Mouse (Mus musculus): ENCODE results near the gene Josd2.

The Josd2 gene

DNA sequence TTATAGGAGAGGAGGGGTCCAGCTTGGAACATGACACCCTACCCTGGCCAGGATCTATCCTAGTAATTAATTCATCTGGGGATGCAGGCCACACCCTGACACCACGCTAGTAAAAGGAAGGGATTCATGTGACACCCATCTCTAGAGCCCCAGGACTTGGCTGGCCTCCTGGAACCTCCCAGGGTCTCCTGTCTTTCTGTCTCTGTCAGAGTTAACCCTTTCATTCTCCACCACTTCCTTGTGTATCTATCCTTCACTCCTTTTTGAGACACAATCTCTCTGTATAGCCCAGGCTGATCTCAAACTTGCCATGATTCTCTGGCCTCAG lies 4.7 kb downstream of the Josd2 start:
- DNase-seq = no peak

DNA sequence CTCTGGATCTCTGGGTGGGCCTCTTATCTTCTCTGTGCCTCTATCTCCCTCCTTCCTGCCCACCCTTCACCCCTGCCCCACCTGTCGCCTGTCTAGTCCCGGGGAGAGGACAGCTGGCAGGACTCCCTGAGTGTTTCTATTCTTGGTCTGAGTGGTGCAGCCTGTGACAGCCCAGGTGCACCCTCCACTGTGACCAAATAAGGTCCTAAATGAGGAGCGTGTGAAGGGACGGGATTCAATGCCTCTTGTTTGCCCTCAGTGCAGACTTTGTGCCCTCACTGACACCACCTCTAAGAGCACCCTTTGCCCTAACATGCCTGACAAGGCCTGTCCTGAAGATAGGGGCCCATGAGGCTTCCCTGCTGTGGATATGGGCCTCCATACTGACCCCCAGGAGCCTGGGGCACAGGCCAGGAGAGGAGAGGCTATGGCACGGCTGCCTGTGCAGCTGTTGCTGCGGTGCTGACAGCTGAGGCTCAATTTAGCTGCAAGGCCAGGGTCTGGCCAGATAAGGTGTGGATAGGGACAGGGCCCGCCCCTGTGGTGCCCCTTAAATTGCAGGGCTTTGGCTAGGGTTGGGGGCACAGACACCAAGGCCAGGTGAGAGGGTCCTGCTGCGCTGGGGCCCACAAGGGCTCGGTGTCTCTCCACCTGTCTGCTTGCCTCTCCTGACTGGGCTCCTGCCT lies 5.3 kb downstream of the Josd2 start:
- no peak for DNase-seq

DNA sequence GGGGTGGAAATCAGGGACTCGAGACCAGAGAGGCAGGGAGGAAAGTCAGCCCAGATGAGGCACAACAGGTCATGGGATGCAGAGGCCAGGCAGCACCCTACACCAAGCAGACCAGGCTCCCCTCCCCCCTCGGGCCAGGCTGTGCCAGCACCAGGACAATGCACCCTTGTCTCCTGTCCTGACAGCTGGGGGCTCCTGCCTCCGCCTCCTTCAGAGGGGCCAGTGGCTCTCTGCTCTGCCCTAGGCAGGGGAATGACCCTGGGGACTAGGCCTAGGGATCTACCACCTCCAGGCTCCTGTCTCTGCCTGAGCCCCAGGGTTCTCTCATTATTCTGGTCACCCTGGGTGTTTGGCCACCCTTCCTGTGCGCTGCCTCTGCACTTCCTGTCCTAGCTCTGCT lies 6.6 kb downstream of the Josd2 start:
- no peak for DNase-seq

DNA sequence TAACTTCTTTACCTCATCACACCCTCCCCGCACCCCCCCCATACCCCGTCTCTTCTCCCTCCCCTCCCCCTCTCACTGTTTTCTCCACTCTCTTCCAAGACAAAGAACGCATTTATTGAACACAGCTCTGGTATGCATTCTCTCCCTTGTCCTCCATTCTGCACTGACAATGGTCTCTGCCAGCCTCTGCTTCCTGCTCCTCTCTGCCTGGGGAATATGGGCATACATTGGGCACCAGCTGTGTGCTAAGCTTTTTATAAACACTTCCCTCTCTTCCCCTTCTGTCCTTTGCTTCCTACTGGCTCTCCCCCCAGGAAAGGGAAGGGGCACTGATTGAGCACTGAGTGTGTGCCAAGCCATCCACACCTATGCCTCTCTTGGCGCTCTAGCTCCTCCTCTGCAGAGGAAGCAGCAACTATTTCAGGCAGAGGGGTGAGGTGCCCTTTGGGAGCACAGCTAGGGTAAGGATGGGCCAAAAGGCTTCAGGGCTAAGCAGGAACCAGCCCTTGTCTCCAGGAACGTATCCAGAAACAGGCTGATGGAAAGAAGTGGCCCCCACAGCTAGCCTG lies 7.3 kb downstream of the Josd2 start:
- no peak for DNase-seq

DNA sequence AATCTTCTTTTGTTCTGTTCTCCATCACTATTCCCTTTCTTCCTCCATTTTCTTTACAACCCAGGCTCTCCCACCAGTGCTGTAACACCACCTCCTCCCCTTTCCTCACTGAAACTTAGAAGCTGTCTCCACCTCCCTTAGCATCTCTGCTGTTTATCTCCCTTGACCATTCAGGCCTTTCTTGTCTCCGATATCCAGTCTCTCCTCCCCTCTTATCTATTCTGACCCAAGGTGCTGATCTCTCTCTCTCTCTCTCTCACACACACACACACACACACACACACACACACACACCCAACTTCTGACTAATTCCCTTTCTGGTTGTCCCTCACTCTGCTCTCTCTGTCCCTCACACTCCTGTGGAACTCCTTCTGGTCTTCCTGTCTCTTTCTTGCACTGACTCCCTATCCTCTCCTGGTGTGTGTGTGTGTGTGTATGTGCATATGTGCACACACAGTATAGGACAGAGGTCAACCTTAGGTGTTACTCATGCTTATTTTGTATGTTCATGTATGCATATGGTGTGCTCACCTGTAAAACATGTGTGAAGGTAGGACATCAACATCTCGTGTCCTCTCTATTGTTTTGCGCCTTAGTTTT lies 15.2 kb downstream of the Josd2 start:
- DNase-seq = no peak

DNA sequence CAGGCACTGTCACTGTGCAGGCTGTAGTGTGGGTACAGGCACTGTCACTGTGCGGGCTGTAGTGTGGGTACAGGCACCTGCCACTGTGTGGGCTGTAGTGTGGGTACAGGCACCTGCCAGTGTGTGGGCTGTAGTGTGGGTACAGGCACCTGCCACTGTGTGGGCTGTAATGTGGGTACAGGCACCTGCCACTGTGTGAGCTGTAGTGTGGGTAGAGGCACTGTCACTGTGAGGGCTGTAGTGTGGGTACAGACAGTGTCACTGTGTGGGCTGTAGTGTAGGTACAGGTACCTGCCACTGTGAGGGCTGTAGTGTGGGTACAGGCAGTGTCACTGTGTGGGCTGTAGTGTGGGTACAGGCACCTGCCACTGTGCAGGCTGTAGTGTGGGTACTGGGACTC lies 16.3 kb downstream of the Josd2 start:
- DNase-seq = no peak

DNA sequence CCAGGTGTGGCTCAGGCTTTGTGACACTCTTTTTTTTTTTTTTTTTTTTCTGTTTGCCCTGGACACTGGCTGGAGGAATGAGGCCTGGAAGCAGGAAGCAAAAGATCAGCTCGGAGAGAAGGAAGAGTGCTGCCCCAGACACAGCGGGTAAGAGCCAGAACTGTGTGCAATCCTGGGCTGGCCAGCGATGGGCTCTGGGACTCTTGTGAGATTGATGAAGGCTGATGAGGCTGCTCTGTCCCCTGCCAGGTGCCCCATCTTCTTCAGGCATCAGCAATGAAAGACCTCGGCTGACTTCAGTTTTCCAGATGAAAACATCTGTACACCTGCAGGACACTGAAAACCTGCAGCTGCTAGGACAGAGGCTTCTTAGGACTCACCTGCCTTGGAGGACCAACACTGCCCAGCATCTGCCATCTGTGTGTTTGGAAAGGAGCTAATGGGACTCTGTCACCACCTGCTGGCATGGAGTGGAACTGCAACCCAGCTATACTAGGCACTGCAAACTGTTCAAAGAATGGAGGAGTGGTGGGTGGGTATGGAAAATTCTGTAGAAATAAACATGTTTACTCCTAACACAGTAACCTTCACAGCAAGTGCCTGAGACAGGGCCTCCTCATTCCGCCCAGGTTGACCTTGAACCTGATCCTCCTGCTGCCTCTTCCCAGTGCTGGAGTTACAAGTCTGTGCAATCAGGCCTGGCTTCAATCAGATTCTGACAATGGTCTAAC lies 17.2 kb downstream of the Josd2 start:
- peak; percentile 67 to 71 for DNase-seq

DNA sequence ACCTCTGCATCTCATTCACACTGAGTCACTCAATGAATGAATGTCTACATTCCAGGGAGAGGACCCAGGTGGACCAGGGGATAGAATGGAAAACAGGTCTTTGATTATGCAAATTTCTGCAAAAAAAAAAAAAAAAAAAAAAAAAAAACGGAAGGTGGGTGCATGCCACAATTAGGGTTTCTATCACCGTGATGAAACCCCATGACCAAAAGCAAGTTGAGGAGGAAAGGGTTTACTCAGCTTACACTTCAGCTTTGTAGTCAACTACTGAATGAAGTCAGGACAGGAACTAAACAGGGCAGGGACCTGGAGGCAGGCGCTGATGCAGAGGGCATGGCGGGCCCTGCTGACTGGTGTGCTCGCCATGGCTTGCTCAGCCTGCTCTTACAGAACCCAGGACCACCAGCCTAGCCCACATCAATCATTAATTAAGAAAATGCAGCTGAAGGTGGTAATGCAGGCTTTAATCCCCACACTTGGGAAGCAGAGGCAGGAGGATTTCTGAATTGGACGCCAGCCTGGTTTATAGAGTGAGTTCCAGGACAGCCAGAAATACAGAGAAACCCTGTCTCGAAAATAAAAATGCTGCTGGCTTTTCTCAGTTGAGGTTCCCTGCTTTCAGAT lies 17.9 kb downstream of the Josd2 start:
- DNase-seq = no peak

DNA sequence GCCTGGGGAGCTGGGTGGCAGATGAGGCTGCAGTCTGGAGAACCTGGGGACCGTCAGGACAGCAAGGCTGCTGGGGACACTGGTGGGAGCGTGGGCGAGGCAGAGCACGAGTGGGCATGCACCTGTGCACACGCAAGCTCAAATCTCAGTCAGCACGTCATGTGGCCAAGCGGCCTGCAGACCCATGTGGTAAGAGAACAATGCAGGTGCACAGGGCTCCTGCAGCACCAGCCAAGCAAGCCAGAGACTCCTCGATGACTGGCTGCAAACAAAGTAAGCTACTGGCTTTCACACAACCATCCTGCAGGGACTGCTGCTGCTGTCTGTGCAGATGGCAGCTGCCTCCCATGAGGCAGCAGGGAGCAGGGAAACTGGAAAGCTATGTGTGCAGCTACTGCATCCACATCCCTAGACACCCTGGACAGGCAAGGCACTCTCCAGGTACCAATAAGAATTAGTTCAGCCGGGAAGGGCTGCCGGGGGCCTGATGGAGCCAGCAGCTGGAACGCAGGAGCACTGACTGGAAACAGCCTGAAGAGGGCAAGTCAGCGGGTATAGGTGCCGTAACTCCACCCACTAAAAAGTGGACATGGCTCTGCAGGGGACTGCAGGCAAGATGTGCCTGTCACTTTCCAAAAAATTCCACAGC lies 19.3 kb downstream of the Josd2 start:
- peak in 1 of 2 experiments; percentile 10 for DNase-seq

DNA sequence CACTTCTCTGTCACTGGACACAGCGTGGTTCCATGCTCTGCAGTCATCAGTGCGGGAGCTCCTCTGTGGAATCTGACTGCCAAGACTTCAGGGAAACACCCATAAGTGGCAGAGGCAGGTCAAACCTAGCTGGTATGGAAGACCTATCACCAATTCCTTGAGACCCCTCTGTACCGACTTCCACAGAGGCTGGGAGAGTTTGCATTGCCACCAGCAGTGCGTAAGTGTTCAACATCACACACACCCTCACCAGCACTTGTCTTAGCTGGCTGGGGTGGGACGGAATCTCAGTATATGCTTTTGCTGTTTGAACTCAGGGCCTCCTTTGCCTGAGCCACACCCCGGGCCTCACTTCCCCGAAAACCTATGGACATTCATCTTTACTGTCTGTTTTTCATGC lies 20.2 kb downstream of the Josd2 start:
- no peak for DNase-seq

DNA sequence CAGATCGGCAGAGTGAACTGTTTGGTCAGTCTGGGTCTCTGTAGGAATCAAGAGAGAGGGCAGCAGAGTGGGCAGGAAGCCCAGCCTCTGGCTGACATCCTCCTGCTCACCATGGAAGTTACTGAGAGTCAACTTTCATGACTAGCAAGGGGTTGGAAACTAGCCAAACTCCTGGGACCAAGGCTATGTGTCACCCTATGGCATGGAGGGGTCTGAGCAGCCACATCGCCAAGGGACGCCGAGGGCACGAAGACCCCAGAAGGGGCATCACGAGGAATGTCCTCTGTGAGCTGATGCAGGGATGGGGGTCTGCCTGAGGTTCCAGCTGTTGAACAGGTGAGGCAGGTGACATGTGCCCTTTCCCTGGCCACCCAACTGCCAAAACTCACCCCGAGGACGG lies 20.8 kb downstream of the Josd2 start:
- no peak for DNase-seq

DNA sequence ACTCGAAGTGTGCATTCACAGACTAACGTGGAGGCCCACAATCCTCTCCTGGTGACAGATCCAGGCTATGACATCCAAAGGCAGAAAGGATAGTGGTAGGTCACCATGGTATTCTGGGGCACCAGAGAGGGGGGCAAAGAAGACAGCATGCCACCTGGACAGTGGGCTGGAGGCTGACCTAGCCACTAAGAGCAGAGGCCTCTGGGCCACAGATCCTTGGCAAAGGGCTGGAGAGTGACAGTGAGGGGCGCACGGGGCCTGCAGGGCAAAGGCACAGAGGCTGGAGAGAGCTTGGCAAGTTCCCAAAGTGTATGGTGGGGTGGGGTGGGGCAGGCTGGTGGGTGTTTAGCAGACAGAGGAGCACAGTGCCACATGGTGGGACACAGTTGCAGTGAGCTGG lies 22.5 kb downstream of the Josd2 start:
- DNase-seq = no peak

DNA sequence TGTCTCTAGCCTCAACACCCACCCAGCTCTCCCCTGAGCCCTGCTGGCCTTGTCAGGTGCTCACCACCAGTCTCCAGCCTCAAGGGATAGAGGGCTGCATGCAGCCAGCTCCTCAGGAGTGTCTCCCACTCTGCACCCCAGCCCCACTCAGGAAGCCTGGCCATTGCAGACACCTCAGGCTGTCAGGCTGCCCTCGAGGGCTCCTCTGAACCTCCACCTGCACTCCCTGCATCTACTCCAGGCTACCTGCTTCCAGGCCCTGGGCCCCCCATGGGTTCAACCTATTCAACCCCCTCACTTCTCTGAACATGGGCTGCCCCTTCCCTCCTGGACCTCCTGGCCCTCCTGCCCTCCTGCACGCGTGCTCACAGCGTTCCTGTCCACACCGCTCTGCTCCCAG lies 23.6 kb downstream of the Josd2 start:
- no peak for DNase-seq

DNA sequence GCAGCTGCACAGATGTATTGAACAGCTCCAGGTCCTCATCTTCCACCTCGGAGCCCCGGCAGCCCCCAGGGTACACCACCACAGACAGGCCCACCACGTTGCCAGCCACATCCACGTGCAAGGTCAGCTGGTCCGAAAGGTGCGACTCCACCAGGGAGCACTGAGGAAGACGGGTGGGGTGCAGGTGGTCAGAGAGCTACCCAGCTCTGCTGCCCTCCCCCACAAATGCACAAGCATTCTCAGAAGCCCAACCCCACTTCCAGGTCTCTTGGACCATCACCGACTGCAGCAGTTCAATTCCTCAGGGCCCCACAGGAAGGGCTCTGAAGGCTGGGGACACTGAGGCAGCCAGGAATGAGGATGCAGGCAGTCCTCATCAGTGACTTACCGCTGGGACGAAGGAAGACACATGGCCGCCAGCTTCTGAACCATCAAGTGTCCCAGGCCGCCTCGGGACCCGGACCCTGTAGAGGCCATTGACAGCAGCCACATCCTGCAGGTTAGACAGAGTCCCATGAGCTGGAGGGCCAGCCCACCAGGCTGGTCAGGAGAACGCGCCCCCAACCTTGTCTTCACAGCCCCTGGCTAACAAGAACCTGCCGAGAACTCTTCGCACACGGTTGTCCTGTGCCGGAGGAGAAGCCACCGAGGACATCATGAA lies 24.5 kb downstream of the Josd2 start:
- no peak for DNase-seq

DNA sequence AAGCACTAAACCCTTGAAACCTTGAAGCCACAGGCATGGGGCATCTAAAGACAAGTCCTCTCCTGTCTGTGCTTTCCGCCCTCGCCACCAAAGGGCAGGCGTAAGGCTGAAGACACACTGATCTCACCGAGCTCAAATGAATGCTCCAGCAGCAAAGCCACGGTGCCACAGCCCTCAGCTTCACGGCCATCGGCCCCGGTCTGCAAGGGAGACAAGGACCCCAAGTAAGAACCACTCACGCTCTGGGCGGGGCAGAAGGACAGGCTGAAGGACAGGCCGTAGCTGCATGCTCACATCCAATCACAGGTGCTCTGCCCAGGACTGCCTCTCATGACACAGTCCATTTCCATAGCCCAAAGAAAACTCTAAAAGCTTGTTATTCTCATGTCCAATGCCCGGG lies 26.9 kb downstream of the Josd2 start:
- no peak for DNase-seq

DNA sequence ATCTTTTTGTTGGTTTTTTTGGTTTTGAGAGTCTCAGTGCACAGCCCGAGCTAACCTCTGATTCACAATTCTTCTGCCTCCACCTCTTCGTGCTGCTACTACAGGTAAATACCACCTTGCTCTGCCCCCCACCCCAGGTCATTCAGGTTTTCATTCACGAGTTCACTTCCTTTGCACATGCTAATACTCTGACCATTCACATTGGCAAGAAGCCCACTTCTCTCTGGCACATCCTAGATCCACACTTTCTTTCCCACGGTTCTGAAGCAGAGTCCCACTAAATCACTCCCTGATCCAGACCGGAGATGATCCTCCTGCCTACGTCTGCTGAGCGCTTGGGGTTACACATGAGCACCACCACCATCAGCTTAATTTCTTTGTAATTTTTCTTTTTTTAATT lies 27.3 kb downstream of the Josd2 start:
- no peak for DNase-seq

DNA sequence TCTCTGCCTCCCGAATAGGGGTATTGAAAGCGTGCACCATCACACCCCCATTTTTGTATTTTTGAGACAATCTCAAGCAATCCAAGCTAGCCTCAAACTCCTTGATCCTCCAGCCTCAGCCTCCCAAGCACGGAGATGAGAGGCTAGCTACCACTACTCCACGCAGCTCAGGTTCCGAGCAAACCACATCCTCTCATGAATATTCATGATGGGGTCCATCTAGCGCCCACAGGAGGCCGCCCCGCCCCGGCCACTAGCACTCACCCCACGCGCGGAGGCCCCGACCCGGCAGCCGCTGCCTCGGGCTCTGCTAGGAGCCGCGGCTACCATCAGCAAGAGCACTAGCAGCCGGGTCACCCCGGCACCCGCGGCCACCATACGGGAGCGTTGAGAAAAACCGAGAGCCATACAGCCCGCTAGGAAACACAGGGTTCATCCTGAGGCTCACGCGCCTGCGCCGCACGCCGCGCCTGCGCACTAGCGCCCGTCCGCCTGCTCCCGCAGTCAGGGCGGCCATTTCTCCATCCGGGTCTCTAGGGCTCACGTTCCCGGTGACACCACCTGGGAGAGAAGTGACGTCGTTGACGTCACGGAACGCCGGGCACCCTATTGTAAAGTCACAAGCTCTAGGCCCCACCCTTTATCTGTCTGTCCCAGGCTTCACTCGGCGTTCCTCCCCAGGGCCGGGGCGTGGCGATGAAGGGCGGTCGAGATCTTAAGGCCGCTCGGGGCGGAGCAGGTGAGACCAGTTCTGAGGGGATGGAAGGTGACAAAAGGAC lies 28.4 kb downstream of the Josd2 start, which contains the start of the genes Emc10 and Fam71e1:
TSS of gene Emc10 (minus strand) at position 538 of the 779 bp plus-strand sequence.
TSS of gene Fam71e1 (plus strand) at position 590 of the 779 bp plus-strand sequence.
- peak; percentile 97 to 99 for DNase-seq

DNA sequence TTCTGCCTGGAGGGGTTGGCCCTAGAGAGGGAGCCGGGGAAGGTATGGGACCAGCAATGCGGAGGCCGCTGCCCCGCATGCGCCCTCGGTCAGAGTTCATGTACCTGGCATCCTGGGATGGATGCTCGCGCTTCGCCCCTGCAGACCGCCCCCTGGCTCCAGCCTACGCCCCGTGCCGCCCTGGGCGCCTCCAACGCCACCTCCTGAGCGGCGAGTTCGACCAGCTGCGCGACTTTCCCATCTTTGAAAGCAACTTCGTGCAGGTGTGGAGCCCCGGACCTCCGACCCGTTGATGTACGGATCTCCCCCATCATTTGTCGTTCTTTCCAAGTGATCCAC lies 29.0 kb downstream of the Josd2 start:
- DNase-seq = no peak

DNA sequence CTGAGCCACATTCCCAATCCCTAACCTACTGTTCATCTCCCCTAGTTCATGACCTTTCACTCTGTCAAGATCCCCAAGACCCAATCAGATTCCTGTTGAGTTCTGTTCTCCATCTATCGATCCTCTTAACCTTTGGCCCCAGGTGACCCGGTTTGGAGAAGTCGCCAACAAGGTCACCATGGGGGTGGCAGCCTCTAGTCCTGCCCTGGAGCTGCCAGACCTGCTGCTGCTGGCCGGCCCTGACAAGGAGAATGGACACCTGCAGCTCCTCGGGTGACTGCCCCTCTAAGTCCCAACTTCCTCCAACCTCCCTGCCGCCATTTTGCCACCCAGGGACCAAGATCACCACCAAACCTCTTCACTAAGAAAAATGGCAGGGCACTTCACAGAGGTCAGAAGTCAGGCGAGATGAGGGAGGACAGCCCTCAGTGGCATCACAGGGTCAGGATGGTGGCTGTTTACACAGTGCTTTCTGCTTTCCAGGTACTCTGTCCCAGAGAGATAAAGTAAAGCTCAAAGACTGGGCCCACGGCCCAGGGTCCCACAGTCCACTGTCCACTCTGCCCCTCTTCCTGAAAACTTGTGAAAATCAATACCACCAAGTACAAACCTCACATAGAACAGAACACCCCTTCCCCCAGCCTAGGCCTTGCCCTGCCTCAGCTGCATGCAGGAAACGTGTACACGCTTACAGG lies 29.7 kb downstream of the Josd2 start:
- no peak for DNase-seq

DNA sequence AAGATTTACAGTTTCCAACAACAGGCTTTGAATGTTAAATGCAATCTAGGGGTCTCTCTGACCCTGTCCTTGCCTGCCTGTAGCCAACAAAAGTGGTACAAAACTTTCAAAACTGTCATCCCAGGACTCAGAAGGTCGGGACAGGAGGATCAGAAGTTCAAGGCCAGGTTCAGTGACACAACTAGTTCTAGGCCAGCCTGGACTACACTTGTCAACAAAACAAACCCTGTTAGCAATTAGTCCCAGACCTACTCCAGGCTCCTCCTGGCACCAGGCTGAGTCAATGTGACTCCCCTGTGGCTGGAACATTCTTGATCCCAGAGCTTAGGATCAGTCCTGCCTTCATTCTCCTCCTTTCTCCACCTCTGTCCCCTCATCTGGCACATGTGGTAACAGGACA lies 31.1 kb downstream of the Josd2 start:
- no peak for DNase-seq

DNA sequence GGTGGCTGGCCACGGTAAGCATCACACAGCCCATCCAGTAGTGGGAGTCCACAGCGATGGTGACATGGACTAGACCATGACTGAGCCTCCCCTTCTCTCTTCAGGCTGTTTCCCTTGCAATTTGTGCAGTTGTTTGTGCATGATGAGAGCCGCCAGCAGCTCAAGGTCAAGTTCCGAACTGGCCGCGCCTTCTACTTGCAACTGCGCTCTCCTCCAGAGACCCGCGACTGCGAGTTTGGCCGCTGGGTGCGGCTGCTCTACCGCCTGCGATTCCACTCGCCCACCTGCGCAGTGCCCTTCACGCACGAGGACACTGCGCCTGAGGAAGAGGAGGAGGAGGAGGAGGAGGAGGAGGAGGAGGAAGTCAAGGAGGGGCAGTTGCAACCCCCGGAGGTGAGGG lies 32.3 kb downstream of the Josd2 start:
- no peak for DNase-seq

Measured in thymus, postnatal 36 days (tissue).